Mouse (Mus musculus): ENCODE measurements at regions not wholly inside any gene's neighbourhood (a gene's known extent, or its start where the extent isn't known, plus 50 kb on each side); places are given as distances from the start of the nearest gene placed in this dataset.

GRCm38 (mm10) chr8:79529556-79529955 lies 109.9 kb upstream of the Otud4 start:
- DNase-seq (ENCODE audit: low spot score in 2 of 2) = no peak
- intact Hi-C loops (cut with DNase I) = no loop called here

GRCm38 (mm10) chr8:79522040-79522439 lies 117.4 kb upstream of the Otud4 start:
- intact Hi-C loops (cut with DNase I) = no loop called here
- no peak for DNase-seq (ENCODE audit: low spot score in 2 of 2)

- DNase-seq (ENCODE audit: low spot score in 2 of 2) = no peak
- intact Hi-C loops (cut with DNase I) = no loop called here
These were observed 119.6 kb upstream of the Smad1 start for GRCm38 (mm10) chr8:79518966-79519365.

- peak; percentile 23 to 44 for DNase-seq (ENCODE audit: low spot score in 2 of 2)
These were observed 116.0 kb upstream of the Smad1 start for GRCm38 (mm10) chr8:79515282-79515783.

GRCm38 (mm10) chr8:79514655-79515278 lies 115.4 kb upstream of the Smad1 start:
- intact Hi-C loops (cut with DNase I) = no loop called here
- DNase-seq (ENCODE audit: low spot score in 2 of 2) = no peak

More at GRCm38 (mm10) chr8:79515282-79515783, 116.0 kb upstream of the Smad1 start:
- intact Hi-C loops (cut with DNase I) = no loop called here

GRCm38 (mm10) chr8:79508597-79508996 lies 109.3 kb upstream of the Smad1 start:
- no peak for DNase-seq (ENCODE audit: low spot score in 2 of 2)

GRCm38 (mm10) chr8:79505381-79505780 lies 106.1 kb upstream of the Smad1 start:
- intact Hi-C loops (cut with DNase I) = no loop called here
- DNase-seq (ENCODE audit: low spot score in 2 of 2) = no peak

More at GRCm38 (mm10) chr8:79508597-79508996, 109.3 kb upstream of the Smad1 start:
- intact Hi-C loops (cut with DNase I) = no loop called here

GRCm38 (mm10) chr8:79503906-79504305 lies 104.6 kb upstream of the Smad1 start:
- intact Hi-C loops (cut with DNase I) = no loop called here
- DNase-seq (ENCODE audit: low spot score in 2 of 2) = no peak

GRCm38 (mm10) chr8:79502062-79502461 lies 102.7 kb upstream of the Smad1 start:
- DNase-seq (ENCODE audit: low spot score in 2 of 2) = no peak
- intact Hi-C loops (cut with DNase I) = no loop called here

- intact Hi-C loops (cut with DNase I) = no loop called here
- DNase-seq (ENCODE audit: low spot score in 2 of 2) = no peak
These were observed 101.9 kb upstream of the Smad1 start for GRCm38 (mm10) chr8:79501238-79501637.

GRCm38 (mm10) chr8:79499258-79499657 lies 99.9 kb upstream of the Smad1 start:
- intact Hi-C loops (cut with DNase I) = loop anchor here (10.0 kb wide), 1 partner anchor 164 kb away; no protein-coding TSS in a partner anchor
- no peak for DNase-seq (ENCODE audit: low spot score in 2 of 2)

- no peak for DNase-seq (ENCODE audit: low spot score in 2 of 2)
- intact Hi-C loops (cut with DNase I) = loop anchor here (10.0 kb wide), 1 partner anchor 164 kb away; no protein-coding TSS in a partner anchor
These were observed 99.3 kb upstream of the Smad1 start for GRCm38 (mm10) chr8:79498611-79499010.

- intact Hi-C loops (cut with DNase I) = loop anchor here (10.0 kb wide), 1 partner anchor 156 kb away; no protein-coding TSS in a partner anchor
- DNase-seq (ENCODE audit: low spot score in 2 of 2) = no peak
These were observed 91.9 kb upstream of the Smad1 start for GRCm38 (mm10) chr8:79491156-79491698.

GRCm38 (mm10) chr8:79490739-79491138 lies 91.4 kb upstream of the Smad1 start:
- DNase-seq (ENCODE audit: low spot score in 2 of 2) = no peak
- intact Hi-C loops (cut with DNase I) = loop anchor here (10.0 kb wide), 1 partner anchor 156 kb away; no protein-coding TSS in a partner anchor

GRCm38 (mm10) chr8:79488861-79489260 lies 89.5 kb upstream of the Smad1 start:
- peak; percentile 25 to 52 for DNase-seq (ENCODE audit: low spot score in 2 of 2)
- intact Hi-C loops (cut with DNase I) = loop anchor here (5.0 kb wide), 1 partner anchor 192 kb away; no protein-coding TSS in a partner anchor

GRCm38 (mm10) chr8:79487597-79487996 lies 88.3 kb upstream of the Smad1 start:
- DNase-seq (ENCODE audit: low spot score in 2 of 2) = no peak
- intact Hi-C loops (cut with DNase I) = loop anchor here (5.0 kb wide), 1 partner anchor 190 kb away; no protein-coding TSS in a partner anchor

GRCm38 (mm10) chr8:79479326-79479725 lies 80.0 kb upstream of the Smad1 start:
- DNase-seq (ENCODE audit: low spot score in 2 of 2) = no peak
- intact Hi-C loops (cut with DNase I) = no loop called here

- DNase-seq (ENCODE audit: low spot score in 2 of 2) = no peak
- intact Hi-C loops (cut with DNase I) = no loop called here
These were observed 76.7 kb upstream of the Smad1 start for GRCm38 (mm10) chr8:79476012-79476411.

GRCm38 (mm10) chr8:79474679-79475078 lies 75.4 kb upstream of the Smad1 start:
- no peak for DNase-seq (ENCODE audit: low spot score in 2 of 2)
- intact Hi-C loops (cut with DNase I) = no loop called here

- intact Hi-C loops (cut with DNase I) = no loop called here
These were observed 52.8 kb upstream of the Smad1 start for GRCm38 (mm10) chr8:79452101-79452500.

GRCm38 (mm10) chr8:79449453-79449852 lies 50.1 kb upstream of the Smad1 start:
- intact Hi-C loops (cut with DNase I) = no loop called here
- DNase-seq (ENCODE audit: low spot score in 2 of 2) = no peak

More at GRCm38 (mm10) chr8:79452101-79452500, 52.8 kb upstream of the Smad1 start:
- DNase-seq (ENCODE audit: low spot score in 2 of 2) = no peak
